Mouse (Mus musculus) embryonic facial prominence, embryonic 12.5 days (tissue): Measurements from ENCODE around the gene Blmh. TPM values are rescaled to one million over a fixed set of nuclear protein-coding genes. Genes with fewer than 3 reads are reported as not detected.

Source experiments
- ATAC-seq: fragments of 200-750 bp; cut with Nextera tagmentation; 2 replicates; pipeline ENCODE4 v1.8.0; 2017; ENCODE audit not compliant: insufficient number of reproducible peaks, insufficient read depth, low FRiP score, low TSS enrichment
- H3K27ac ChIP-seq: fragments of 300-500 bp; sonication (generic); 2 replicates; pipeline ENCODE4 v1.5.1; 2016; ENCODE audit warnings: mild to moderate bottlenecking
- H3K27me3 ChIP-seq: fragments of 300-500 bp; sonication (generic); 2 replicates; pipeline ENCODE4 v1.6.1; 2016; ENCODE audit warnings: mild to moderate bottlenecking, moderate library complexity
- H3K36me3 ChIP-seq: fragments of 300-500 bp; sonication (generic); 2 replicates; pipeline ENCODE4 v1.6.1; 2016; ENCODE audit warnings: mild to moderate bottlenecking
- H3K4me1 ChIP-seq: fragments of 300-500 bp; sonication (generic); 2 replicates; pipeline ENCODE4 v1.6.1; 2016
- H3K4me2 ChIP-seq: fragments of 300-500 bp; sonication (generic); replicated peaks from 2 replicates; pipeline ENCODE4 v1.6.1; 2016; ENCODE audit warnings: mild to moderate bottlenecking, moderate library complexity
- H3K4me3 ChIP-seq: fragments of 300-500 bp; sonication (generic); 2 replicates; pipeline ENCODE4 v1.5.1; 2016; ENCODE audit warnings: mild to moderate bottlenecking
- H3K9ac ChIP-seq: fragments of 300-500 bp; sonication (generic); 2 replicates; pipeline ENCODE4 v1.6.1; 2016; ENCODE audit warnings: mild to moderate bottlenecking, moderate library complexity
- H3K9me3 ChIP-seq: fragments of 300-500 bp; sonication (generic); 2 replicates; pipeline ENCODE4 v1.6.1; 2016; ENCODE audit warnings: mild to moderate bottlenecking, moderate library complexity
- WGBS: fragments of 180-500 bp; shearing (Covaris S2); methylation state at CpG from one replicate; pipeline ENCODE4 v1.1.7; 2016; 5-methylcytosine and 5-hydroxymethylcytosine counted together
- polyA plus RNA-seq: library from polyadenylated mRNA; unstranded; fragments of >200 nt; fragmentation: Nextera tagmentation; extraction: Ambion mirVana; gene quantifications from 2 replicates; pipeline ENCODE4 v1.2.1, GENCODE M21; 2016

Blmh gene
- polyA plus RNA-seq, 1 experiment from 2014 or later, result 195 TPM

- no peak for ATAC-seq
- no peak overlapping the region for H3K9ac ChIP-seq
- 95% methylated on average over 3 of the region's 3 CpGs for WGBS
These were observed 25.9 kb upstream of the Blmh start for GRCm38 (mm10) chr11:76898751-76899150.

GRCm38 (mm10) chr11:76899758-76900738 lies 24.6 kb upstream of the Blmh start:
- WGBS, result 70% methylated on average over 5 of the region's 5 CpGs
- no peaks in the 10 kb centered on the region for H3K27me3 ChIP-seq
- H3K27ac ChIP-seq, result no peak overlapping the region
- no peak overlapping the region for H3K9ac ChIP-seq
- H3K36me3 ChIP-seq, result no peaks in the 10 kb centered on the region
- no peak overlapping the region for H3K4me3 ChIP-seq
- ATAC-seq, result no peak
- H3K4me2 ChIP-seq, result no peak overlapping the region
- H3K4me1 ChIP-seq, result no peaks in the 10 kb centered on the region
- no peaks in the 10 kb centered on the region for H3K9me3 ChIP-seq

More at GRCm38 (mm10) chr11:76898751-76899150, 25.9 kb upstream of the Blmh start:
- no peaks in the 10 kb centered on the region for H3K36me3 ChIP-seq
- no peaks in the 10 kb centered on the region for H3K4me1 ChIP-seq
- H3K4me3 ChIP-seq, result no peak overlapping the region
- H3K9me3 ChIP-seq, result no peaks in the 10 kb centered on the region
- H3K27me3 ChIP-seq, result no peaks in the 10 kb centered on the region
- H3K4me2 ChIP-seq, result no peak overlapping the region
- no peak overlapping the region for H3K27ac ChIP-seq

- 70% methylated on average over 7 of the region's 7 CpGs for WGBS
- no peaks in the 10 kb centered on the region for H3K9me3 ChIP-seq
- H3K36me3 ChIP-seq, result no peaks in the 10 kb centered on the region
- no peak within 1 kb of the TSS for H3K27ac ChIP-seq
- ATAC-seq, result no peak
- no peak within 1 kb of the TSS for H3K9ac ChIP-seq
- H3K4me2 ChIP-seq, result no peak within 1 kb of the TSS
- no peaks in the 10 kb centered on the region for H3K27me3 ChIP-seq
- no peaks in the 10 kb centered on the region for H3K4me1 ChIP-seq
- no peak within 1 kb of the TSS for H3K4me3 ChIP-seq
These were observed 22.8 kb upstream of the Blmh start, which contains the start of gene Tmigd1 for GRCm38 (mm10) chr11:76901579-76902361. TSS of gene Tmigd1 (plus strand) at chr11:76902159.

- H3K9me3 ChIP-seq, result no peaks in the 10 kb centered on the region
- no peaks in the 10 kb centered on the region for H3K4me1 ChIP-seq
- no peak overlapping the region for H3K4me3 ChIP-seq
- H3K27me3 ChIP-seq, result no peaks in the 10 kb centered on the region
- no peak overlapping the region for H3K9ac ChIP-seq
- ATAC-seq, result no peak
- H3K4me2 ChIP-seq, result no peak overlapping the region
- no peaks in the 10 kb centered on the region for H3K36me3 ChIP-seq
- 91% methylated on average over 2 of the region's 2 CpGs for WGBS
- H3K27ac ChIP-seq, result no peak overlapping the region
These were observed 20.3 kb upstream of the Blmh start for GRCm38 (mm10) chr11:76904340-76904739.

GRCm38 (mm10) chr11:76908651-76909050 lies 16.0 kb upstream of the Blmh start:
- no peaks in the 10 kb centered on the region for H3K36me3 ChIP-seq

GRCm38 (mm10) chr11:76911325-76912054 lies 13.1 kb upstream of the Blmh start:
- Histone ChIP-seq H3K9me3 (no peaks in the 10 kb centered on the region), H3K4me1 (peaks cover 21% of the 10 kb centered on the region), H3K9ac (no peak overlapping the region), H3K4me3 (no peak overlapping the region), H3K36me3 (no peaks in the 10 kb centered on the region), H3K27me3 (no peaks in the 10 kb centered on the region), H3K27ac (no peak overlapping the region), H3K4me2 (no peak overlapping the region)
- 63% methylated on average over 3 of the region's 3 CpGs for WGBS
- no peak for ATAC-seq

More at GRCm38 (mm10) chr11:76908651-76909050, 16.0 kb upstream of the Blmh start:
- Histone ChIP-seq H3K27ac (no peak overlapping the region), H3K4me1 (peaks cover 13% of the 10 kb centered on the region), H3K4me3 (no peak overlapping the region), H3K27me3 (no peaks in the 10 kb centered on the region), H3K9me3 (no peaks in the 10 kb centered on the region), H3K9ac (no peak overlapping the region), H3K4me2 (no peak overlapping the region)
- ATAC-seq, result no peak
- 86% methylated on average over 7 of the region's 7 CpGs for WGBS

GRCm38 (mm10) chr11:76912055-76912395 lies 12.6 kb upstream of the Blmh start:
- Histone ChIP-seq H3K4me3 (no peak overlapping the region), H3K36me3 (no peaks in the 10 kb centered on the region), H3K9me3 (no peaks in the 10 kb centered on the region), H3K4me1 (peaks cover 23% of the 10 kb centered on the region), H3K27me3 (no peaks in the 10 kb centered on the region), H3K4me2 (0 out of 2 replicates have a peak overlapping the region, but pooled peaks have one; percentile 5), H3K9ac (no peak overlapping the region), H3K27ac (no peak overlapping the region)
- 23% methylated on average over 7 of the region's 7 CpGs for WGBS
- no peak for ATAC-seq

- peaks cover 28% of the 10 kb centered on the region for H3K4me1 ChIP-seq
- 67% methylated on average over 7 of the region's 7 CpGs for WGBS
These were observed 10.2 kb upstream of the Blmh start for GRCm38 (mm10) chr11:76914366-76914765.

GRCm38 (mm10) chr11:76916539-76917229 lies 7.9 kb upstream of the Blmh start:
- WGBS, result 36% methylated on average over 13 of the region's 13 CpGs
- no peak overlapping the region for H3K4me3 ChIP-seq
- no peak overlapping the region for H3K9ac ChIP-seq
- no peaks in the 10 kb centered on the region for H3K27me3 ChIP-seq
- no peaks in the 10 kb centered on the region for H3K36me3 ChIP-seq
- H3K9me3 ChIP-seq, result no peaks in the 10 kb centered on the region
- peak overlapping the region; percentile 28 for H3K4me2 ChIP-seq
- ATAC-seq, result no peak
- H3K27ac ChIP-seq, result no peak overlapping the region
- H3K4me1 ChIP-seq, result peaks cover 24% of the 10 kb centered on the region

More at GRCm38 (mm10) chr11:76914366-76914765, 10.2 kb upstream of the Blmh start:
- Histone ChIP-seq H3K9me3 (no peaks in the 10 kb centered on the region), H3K4me2 (no peak overlapping the region), H3K27me3 (no peaks in the 10 kb centered on the region), H3K27ac (no peak overlapping the region), H3K36me3 (no peaks in the 10 kb centered on the region), H3K4me3 (no peak overlapping the region), H3K9ac (no peak overlapping the region)
- no peak for ATAC-seq

GRCm38 (mm10) chr11:76917230-76917548 lies 7.4 kb upstream of the Blmh start:
- Histone ChIP-seq H3K27me3 (no peaks in the 10 kb centered on the region), H3K9me3 (no peaks in the 10 kb centered on the region), H3K4me3 (no peak overlapping the region), H3K9ac (no peak overlapping the region), H3K4me1 (peaks cover 20% of the 10 kb centered on the region), H3K27ac (no peak overlapping the region), H3K36me3 (no peaks in the 10 kb centered on the region), H3K4me2 (peak overlapping the region; percentile 28)
- ATAC-seq, result no peak
- WGBS, result 42% methylated on average over 3 of the region's 3 CpGs

- 58% methylated on average over 1 of the region's 1 CpGs for WGBS
- H3K27ac ChIP-seq, result no peak overlapping the region
- H3K9me3 ChIP-seq, result no peaks in the 10 kb centered on the region
- no peak overlapping the region for H3K4me3 ChIP-seq
- no peaks in the 10 kb centered on the region for H3K27me3 ChIP-seq
- no peak for ATAC-seq
- no peak overlapping the region for H3K9ac ChIP-seq
- H3K36me3 ChIP-seq, result no peaks in the 10 kb centered on the region
- no peak overlapping the region for H3K4me2 ChIP-seq
- peaks cover 8% of the 10 kb centered on the region for H3K4me1 ChIP-seq
These were observed 4.0 kb upstream of the Blmh start for GRCm38 (mm10) chr11:76920607-76921006.
